Mouse (Mus musculus) testis, postnatal 14 days (tissue): Measurements from ENCODE around the gene Acad10.

Source experiments
- DNase-seq: peaks from one replicate; pipeline ENCODE4 v3.0.0; 2021; ENCODE audit warnings: low spot score

The Acad10 gene

DNA sequence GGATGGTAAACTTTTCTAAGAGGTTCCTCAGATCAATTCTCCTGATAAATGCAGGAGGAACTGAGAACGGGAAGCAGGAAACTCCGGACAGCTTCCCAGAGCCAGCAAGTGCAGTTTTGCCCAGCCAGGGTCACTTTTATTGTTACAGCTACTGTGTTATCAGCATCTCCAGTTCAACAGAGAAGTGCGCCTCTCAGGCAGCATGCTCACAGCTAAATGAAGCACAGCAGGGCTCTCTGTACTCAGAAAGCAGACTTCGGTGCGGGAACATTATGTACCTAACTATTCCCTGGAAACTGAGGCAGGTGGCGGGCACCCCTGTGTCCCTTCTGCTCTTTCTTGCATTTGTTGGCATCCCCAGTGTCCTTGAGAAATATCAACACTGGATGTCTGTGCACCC, 64.1 kb downstream of the Acad10 start:
- no peak for DNase-seq

DNA sequence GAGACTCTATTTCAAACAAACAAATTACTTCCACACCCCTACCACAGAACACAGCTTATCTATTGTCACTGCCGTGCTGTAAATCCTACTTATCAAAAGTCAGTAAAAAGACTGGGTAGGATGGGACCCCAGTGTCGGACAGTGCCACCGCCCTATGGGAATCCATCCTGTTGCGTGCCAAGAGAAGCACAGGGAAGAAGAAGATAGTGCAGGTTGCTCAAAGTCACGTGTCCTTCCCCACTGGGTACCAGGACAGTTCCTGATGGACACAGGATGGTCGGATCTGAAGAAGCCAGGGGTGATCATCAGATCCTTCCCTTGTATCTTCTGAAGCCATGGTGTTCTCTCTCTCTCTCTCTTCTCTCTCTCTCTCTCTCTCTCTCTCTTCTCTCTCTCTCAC, 64.6 kb downstream of the Acad10 start:
- no peak for DNase-seq

DNA sequence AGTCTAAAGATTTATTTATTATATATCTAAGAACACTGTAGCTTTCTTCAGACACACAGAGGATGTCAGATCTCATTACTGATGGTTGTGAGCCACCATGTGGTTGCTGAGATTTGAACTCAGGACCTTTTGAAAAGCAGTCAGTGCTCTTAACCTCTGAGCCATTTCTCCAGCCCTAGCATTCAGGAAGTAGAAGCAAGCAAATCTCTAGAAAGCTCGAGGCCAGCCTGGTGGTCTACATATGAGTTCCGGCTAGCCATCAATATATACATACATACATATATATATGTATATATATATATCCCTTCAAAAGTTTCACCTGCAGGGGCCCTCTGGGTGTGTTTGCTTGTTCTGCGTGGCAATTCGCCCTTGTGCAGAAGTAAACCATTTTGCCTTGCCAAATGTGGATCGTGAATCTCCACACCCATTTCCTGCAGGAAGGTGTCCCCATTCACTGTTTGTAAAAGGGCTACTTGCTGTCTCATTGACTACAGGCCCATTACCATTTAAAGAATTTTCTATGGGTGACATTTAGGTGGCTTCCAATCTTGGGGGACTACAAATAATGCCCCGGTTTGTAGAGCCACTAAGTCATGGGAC, 65.5 kb downstream of the Acad10 start:
- DNase-seq = no peak

DNA sequence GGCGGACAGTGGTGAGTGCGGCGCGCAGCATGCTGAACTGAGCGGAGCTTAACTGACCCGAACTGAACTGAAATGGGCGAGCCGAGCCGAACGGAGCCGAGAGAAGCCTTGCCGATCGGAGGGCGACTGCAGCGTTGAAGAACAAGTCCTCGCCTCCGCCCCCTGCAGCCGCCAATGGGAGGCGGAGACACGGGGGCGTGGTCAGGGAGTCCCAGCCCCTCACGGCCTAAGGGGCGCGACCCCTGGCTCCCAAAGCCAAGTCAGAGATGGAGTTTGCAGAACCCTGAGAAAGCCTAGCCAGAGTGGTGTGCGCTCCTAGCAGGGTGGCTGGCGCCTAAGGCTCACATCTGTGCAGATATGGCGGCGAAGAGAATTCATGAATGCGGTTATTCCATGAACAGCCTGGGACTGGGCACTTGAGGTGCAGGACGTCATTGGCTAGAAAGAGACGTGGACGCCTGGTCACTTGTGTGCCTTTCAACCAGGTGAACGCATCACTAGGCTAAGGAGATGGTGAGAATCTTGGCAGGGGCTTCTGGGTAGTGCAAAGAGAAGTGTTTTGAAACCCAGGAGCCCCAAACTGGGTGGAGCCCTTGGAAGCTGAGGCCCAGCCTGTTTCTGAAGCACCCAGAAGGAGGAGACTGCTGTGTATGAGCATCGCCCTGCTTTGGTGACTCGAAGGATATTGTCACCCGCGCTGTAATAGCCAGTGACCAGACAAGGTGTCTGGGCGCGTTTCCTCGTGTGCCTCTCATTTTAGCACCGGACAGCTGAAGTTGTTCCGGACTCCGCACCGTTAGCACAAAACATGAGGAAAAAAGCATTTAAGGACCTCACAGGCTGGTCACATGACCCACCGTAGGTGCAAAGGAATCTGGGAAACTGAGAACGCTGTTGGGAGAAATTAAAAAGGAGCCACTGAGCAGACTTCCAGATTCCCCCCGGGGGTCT, 66.6 kb downstream of the Acad10 start, which contains the start of gene Aldh2:
Gene Aldh2 (minus strand): TSS at position 374 of the 951 bp plus-strand sequence.
- DNase-seq = peak; percentile 82

DNA sequence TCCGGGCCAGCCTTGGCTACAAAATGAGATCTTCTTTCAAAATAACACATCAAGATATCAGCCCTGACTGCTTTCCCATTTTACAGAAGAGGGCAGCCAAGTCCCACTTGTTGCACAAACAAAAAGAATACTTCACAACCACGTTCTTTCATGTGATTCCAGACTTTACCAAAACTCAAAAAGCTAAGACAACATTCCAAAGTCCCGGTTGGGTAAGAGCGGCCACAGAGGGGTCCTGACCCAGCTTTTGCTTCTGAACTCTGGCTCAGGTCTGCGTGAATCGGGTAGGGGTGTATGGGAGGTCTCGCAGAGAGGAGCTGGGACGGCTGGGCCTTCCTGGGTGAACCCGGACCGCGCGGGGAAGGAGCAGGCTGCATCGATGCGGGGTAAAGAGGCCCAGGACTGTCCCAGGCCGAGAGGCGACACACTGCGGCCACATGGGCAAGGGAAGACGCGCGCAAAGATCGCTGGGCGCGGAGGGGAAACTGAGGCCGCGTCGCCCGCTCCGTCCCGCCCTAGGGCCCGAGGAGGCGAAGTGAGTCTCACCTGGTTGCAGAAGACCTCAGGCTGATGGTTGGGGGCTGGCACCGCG, 67.4 kb downstream of the Acad10 start:
- DNase-seq = no peak

DNA sequence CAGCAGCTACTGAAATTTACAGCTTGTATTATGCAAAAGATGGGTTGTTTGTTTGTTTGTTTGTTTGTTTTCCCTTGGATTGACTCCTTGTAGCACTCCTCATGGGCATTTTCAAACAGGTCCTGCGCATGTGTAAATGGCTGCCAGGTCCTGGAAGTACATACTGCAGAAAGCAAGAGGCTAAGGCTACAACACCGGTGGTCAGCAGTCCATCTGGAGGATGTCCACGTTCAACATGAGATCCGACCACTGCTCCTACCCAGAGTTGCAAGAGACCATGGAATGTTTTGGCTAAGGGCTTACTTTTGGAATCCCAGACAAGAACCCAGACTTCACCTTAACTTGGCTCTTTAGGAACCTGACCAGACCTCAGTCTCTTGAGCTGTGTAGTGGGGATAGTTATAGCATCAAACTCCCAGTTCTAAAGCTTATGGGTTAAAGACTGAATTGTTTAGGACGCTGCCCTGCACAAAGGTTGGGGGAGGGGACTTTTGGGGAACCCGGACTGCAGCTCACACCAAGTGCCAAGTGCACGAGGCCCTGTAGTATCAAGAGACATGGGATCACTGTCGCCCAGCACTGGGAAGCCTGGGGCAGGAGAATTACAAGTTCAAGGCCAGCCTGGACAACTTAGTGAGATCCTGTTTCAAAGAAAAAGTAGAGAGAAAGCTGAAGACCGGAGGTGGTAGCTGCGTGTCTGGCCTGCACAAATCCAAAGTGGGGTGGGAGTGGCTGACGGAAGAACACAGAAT, 68.1 kb downstream of the Acad10 start:
- DNase-seq = no peak

DNA sequence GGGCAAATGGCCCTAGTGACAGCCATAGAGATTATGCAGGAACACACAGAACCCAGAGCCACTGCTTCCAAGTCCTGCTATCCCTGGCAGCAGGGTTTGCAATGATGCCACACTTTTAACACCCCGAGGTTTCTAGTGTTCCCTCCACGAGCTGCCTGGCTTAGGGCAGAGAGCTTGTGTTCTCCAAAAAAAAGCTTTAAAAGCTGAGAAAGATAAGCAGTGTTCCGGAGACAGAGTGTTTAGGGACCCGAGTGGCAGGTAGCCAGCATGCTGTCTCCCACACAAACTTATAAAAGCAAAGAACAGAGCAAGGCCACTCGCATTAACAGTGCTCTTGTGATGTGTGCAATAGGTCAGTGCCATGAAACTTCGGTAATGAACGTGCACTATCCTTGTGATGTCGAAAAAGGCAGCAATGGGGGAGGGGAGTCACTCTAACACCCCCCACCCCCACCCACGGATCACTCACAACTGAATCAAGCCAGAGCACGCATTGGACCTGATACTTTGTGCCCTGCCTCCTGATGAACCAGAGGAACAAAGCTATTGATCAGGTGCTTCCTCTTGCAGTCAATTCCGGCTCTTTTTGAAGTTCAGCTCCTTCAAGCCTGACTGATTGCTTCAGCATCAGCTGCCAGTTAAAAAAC, 68.8 kb downstream of the Acad10 start:
- DNase-seq = peak; percentile 75

DNA sequence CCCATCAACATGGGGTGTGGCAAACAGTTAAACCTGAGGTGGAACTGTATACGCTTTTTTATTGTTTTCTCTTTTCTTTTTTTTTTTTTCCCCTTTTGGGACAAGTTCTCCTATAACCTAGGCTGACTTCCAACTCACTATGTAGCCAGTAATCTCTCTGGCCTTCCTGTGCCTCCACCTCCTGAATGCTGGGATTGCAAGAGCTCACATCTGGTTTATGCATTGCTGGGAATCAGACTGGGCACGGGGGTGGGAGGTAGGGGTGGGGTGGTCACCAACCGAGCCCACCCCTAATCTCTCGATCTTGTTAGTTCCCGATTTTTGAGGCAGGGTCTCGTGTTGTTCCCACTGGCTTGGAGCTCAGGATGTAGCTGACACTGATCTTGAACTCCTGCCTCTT, 70.4 kb downstream of the Acad10 start:
- DNase-seq = no peak

DNA sequence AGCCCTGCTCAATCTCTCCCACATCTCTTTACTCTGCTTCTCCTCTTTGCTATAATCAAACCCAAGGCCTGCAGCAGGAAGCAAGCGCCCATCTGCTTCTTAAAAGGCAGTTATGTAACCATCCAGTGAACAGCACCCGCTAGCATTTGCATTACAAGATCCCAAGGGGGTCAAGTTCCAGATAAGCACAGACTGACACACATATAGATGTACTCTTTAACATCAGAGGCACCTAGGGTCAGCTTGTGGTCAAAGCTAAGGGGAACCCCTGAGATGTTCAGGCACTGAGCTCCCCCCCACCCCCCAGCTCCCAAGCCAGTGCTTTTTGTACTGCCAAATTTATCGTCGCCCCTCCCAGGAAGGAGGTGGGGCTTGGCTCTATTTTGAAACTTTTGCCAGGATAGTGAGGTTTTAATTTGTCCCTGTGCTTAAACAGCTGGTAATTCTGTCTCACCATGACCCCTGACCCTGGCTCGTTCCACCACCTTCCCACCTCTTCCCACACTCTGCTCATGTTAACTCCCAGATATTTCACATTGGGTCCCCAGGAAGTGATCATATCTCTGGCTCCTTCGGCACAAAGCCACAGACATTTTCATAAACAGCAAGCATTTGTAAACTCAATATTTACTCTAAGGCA, 73.8 kb downstream of the Acad10 start:
- no peak for DNase-seq

DNA sequence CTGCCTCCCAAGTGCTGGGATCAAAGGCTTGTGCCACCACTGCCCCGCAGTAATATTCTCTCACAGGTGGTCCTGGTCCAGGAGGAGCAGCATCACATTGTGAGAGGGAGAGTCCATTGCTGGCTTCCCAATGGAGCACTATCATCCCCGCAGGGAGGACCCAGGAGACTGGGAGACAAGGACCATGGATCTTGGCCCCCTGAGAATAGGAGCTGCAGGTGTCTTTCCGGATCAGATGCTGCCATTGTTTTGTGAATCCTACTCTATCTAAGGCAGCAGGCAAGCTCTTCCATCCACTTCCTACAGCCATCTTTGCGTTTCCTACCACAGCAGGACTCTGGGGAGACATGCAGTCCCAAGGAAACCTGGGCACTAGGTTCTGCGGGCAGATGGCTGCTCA, 74.6 kb downstream of the Acad10 start:
- no peak for DNase-seq

DNA sequence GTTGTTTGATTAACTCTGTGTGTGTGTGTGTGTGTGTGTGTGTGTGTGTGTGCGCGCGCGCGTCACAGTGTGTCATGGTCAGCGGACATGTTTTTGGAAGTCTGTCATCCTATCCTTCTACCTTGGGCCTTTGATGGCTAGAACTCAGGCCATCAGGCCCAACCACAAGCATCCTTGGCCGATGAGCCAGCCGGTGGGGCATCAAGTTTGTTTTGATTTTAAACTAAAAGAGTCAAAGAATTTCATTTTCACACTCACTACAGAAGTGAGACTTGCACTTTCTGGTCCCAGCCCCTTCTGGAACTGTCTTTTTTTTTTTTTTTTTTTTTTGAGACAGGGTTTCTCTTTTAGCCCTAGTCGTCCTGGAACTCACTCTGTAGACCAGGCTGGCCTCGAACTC, 75.3 kb downstream of the Acad10 start:
- no peak for DNase-seq

DNA sequence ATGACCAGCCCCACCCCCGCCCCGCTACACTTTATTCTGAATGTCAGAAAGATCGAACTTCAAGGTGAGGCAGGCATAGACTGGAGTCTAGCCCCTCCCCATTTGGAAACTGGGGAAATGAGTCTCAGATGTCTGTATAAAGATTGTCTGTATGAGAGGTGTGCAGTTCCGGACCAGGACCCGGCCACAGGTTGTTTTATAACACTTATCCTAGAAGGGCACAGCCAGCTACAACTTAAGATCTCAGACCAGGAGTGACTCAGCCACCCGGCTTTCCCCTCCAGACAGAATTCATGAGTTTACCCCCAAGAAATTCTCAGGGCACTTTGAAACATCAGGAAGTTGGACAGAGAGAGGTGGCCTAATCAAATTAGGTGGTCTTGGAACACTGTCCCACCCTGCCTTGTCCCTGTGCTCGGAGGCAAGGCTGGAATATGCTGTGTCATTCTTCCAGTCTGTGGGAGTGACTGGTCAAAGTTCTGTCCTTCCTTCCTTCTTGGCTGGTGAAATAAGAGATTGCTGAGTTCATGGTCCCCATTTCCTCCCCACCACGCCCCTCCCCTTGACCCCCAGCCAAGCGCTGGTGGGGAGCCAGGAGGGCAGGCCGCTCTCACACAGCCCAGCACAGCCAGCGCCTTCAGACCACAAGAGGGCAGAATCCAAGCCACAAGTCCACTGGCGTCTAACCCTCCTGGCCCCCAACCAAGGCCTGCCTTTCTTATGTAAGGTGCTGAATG, 76.4 kb downstream of the Acad10 start:
- peak; percentile 80 for DNase-seq

DNA sequence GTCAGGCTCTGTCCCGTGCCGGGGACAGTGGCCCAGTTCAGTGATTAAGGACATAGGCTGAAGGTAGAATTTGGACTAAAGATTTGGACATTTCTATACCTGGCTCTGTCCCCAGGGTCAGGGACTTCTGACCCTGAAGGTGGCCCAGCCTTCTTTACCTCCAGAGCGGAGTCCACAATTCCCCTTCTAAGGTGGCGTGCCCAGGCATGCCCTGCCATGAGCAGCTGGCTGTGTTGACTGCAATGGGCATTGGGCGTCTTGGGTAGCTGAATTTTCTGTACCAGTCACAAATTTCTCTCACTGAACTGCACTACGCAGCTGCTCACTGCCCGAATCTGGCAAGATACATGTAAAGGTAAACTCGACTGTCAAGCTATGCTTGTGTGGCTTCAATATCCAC, 78.4 kb downstream of the Acad10 start:
- DNase-seq = no peak

DNA sequence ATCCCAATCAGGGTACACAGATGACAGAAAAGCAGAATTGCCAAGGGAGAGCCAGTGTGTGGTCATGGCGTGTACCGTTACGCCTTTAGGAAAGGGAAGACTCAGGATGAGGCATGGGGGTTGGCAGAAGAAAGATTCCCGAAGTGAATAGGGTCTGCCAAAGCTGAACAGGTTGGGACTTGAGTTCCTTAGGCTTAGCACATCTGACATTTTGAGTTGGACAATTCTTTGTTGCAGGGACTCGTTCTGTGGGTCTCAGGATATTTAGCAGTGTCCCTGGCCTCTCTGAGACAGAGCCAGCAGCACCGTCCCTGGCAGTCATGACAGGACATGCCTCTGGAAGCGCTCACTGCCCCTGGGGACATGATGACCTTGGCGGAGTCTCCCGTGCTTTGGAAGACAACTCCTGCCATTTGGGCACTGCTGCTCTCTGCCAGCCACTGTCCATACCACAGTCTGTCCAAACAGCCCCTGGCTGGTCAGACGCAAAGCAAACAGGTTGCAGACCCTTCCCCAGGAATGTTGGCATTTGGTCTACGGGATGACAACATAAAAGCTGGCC, 83.3 kb downstream of the Acad10 start:
- no peak for DNase-seq

DNA sequence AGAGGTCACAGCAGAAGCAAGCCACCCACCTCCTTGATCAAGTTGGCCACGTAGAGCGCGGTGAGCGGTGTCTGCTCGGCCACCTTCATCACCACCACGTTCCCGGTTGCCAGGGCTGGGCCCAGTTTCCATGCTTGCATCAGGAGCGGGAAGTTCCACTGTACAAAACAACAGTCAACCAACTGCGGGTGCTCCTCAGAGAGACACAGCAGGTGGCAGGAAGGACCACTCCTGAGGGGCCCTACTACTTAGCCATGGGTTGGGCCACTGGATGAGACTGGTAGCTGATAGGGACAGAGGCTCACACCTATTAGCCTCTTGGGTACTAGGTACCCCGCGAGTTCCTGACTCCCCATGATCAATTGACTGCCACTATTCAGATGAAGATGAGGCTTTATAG, 84.4 kb downstream of the Acad10 start:
- DNase-seq = no peak

DNA sequence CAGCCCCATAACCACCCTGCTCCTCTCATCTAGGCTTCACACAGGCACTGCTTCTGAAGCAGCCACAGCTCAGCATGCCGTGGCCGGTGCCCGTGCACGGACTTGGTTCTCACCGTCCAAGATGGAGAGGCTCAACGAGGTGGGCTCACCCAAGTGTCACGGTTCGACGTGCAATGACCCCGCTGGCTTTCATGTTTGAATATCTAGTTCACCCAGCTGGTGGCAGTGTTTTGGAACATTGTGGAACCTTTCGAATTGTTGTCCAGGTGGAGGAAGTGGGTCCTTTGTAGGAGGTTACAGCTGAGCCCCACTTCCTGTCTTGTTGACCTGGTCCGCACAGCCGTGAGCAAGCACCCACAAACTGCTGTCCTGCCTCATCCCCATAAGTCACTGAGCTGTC, 86.2 kb downstream of the Acad10 start:
- DNase-seq = no peak
